Mouse (Mus musculus) brown adipose tissue, adult 24 weeks (tissue): ENCODE measurements around the gene Tenm2. TPM values are rescaled to one million over a fixed set of nuclear protein-coding genes. Genes with fewer than 3 reads are reported as not detected.

Source experiments
- H3K27ac ChIP-seq: fragments of 200-500 bp; replicated peaks from 2 replicates; pipeline ENCODE4 v1.5.1; 2012; ENCODE audit warnings: low read depth, mild to moderate bottlenecking, low read length
- H3K4me1 ChIP-seq: fragments of 200-500 bp; 2 replicates; pipeline ENCODE4 v1.6.1; 2012; ENCODE audit warnings: low read length, mixed read lengths; ENCODE audit not compliant: control insufficient read depth, insufficient read depth, insufficient read length
- H3K4me3 ChIP-seq: fragments of 200-500 bp; 2 replicates; pipeline ENCODE4 v1.5.1; 2012; ENCODE audit warnings: low read depth, mild to moderate bottlenecking, low read length, moderate library complexity; ENCODE audit not compliant: insufficient read depth
- polyA plus RNA-seq: library from polyadenylated mRNA; stranded (reverse); fragments of >200 nt; gene quantifications from 2 replicates; pipeline ENCODE4 v1.2.4, GENCODE M21; 2012; ENCODE audit not compliant: missing spikeins, insufficient read depth, insufficient read length

Tenm2 gene
- polyA plus RNA-seq: not detected in 2 replicates

GRCm38 (mm10) chr11:37235914-37236600 lies at the start of gene Tenm2:
TSS of gene Tenm2 (minus strand) at chr11:37235964.
- no peaks in the 10 kb centered on the region for H3K4me1 ChIP-seq
- no peak within 1 kb of the TSS for H3K27ac ChIP-seq
- peak within 1 kb of the TSS; percentile 35; the same call in 1 of the 2 replicates for H3K4me3 ChIP-seq

GRCm38 (mm10) chr11:37285186-37285585 lies 49.4 kb upstream of the Tenm2 start:
- H3K4me1 ChIP-seq: no peaks in the 10 kb centered on the region
- no peak overlapping the region for H3K4me3 ChIP-seq
- H3K27ac ChIP-seq: no peak overlapping the region

- Histone ChIP-seq H3K4me1 (no peaks in the 10 kb centered on the region), H3K4me3 (no peak overlapping the region), H3K27ac (no peak overlapping the region)
Observed at GRCm38 (mm10) chr11:37248796-37249195, 13.0 kb upstream of the Tenm2 start.

GRCm38 (mm10) chr11:37237096-37237725 lies 1.4 kb upstream of the Tenm2 start:
- Histone ChIP-seq H3K4me3 (no peak overlapping the region), H3K4me1 (no peaks in the 10 kb centered on the region), H3K27ac (no peak overlapping the region)

- Histone ChIP-seq H3K27ac (no peak overlapping the region), H3K4me1 (no peaks in the 10 kb centered on the region), H3K4me3 (0 out of 2 replicates have a peak overlapping the region, but pooled peaks have one; percentile 30)
Observed at GRCm38 (mm10) chr11:37236601-37237083, 878 bp upstream of the Tenm2 start.

- H3K4me1 ChIP-seq: no peaks in the 10 kb centered on the region
- H3K4me3 ChIP-seq: no peak overlapping the region
- no peak overlapping the region for H3K27ac ChIP-seq
Observed at GRCm38 (mm10) chr11:37235021-37235795, 556 bp downstream of the Tenm2 start.

- no peak overlapping the region for H3K4me3 ChIP-seq
- no peak overlapping the region for H3K27ac ChIP-seq
- H3K4me1 ChIP-seq: no peaks in the 10 kb centered on the region
Observed at GRCm38 (mm10) chr11:37227404-37227803, 8.4 kb downstream of the Tenm2 start.

GRCm38 (mm10) chr11:37226943-37227342 lies 8.8 kb downstream of the Tenm2 start:
- H3K27ac ChIP-seq: no peak overlapping the region
- no peaks in the 10 kb centered on the region for H3K4me1 ChIP-seq
- H3K4me3 ChIP-seq: no peak overlapping the region

- Histone ChIP-seq H3K27ac (no peak overlapping the region), H3K4me3 (no peak overlapping the region), H3K4me1 (no peaks in the 10 kb centered on the region)
Observed at GRCm38 (mm10) chr11:37222737-37223136, 13.0 kb downstream of the Tenm2 start.

- no peak overlapping the region for H3K27ac ChIP-seq
- H3K4me3 ChIP-seq: no peak overlapping the region
- no peaks in the 10 kb centered on the region for H3K4me1 ChIP-seq
Observed at GRCm38 (mm10) chr11:37222056-37222455, 13.7 kb downstream of the Tenm2 start.

- no peaks in the 10 kb centered on the region for H3K4me1 ChIP-seq
- H3K4me3 ChIP-seq: no peak overlapping the region
- no peak overlapping the region for H3K27ac ChIP-seq
Observed at GRCm38 (mm10) chr11:37220921-37221320, 14.8 kb downstream of the Tenm2 start.

- Histone ChIP-seq H3K4me3 (no peak overlapping the region), H3K4me1 (no peaks in the 10 kb centered on the region), H3K27ac (no peak overlapping the region)
Observed at GRCm38 (mm10) chr11:37186132-37186531, 49.6 kb downstream of the Tenm2 start.

GRCm38 (mm10) chr11:37177426-37177825 lies 58.3 kb downstream of the Tenm2 start:
- Histone ChIP-seq H3K4me3 (no peak overlapping the region), H3K27ac (no peak overlapping the region), H3K4me1 (no peaks in the 10 kb centered on the region)

GRCm38 (mm10) chr11:37153933-37154880 lies 81.6 kb downstream of the Tenm2 start:
- no peaks in the 10 kb centered on the region for H3K4me1 ChIP-seq
- H3K4me3 ChIP-seq: no peak overlapping the region
- no peak overlapping the region for H3K27ac ChIP-seq
